Mouse (Mus musculus) embryonic facial prominence, embryonic 10.5 days (tissue): ENCODE data around the gene Pla2g12a. TPM values are rescaled to one million over a fixed set of nuclear protein-coding genes. Genes with fewer than 3 reads are reported as not detected.

ENCODE experiments used
- DNase-seq: peaks from one replicate; pipeline ENCODE4 v3.0.0-alpha.2; 2017; ENCODE audit warnings: low spot score
- H3K27ac ChIP-seq: fragments of 300-500 bp; sonication (generic); replicated peaks from 2 replicates; pipeline ENCODE4 v1.5.1; 2016; ENCODE audit warnings: mild to moderate bottlenecking
- H3K27me3 ChIP-seq: fragments of 300-500 bp; sonication (generic); replicated peaks from 2 replicates; pipeline ENCODE4 v1.6.1; 2016; ENCODE audit warnings: low read depth, mild to moderate bottlenecking; ENCODE audit not compliant: poor library complexity, severe bottlenecking
- H3K36me3 ChIP-seq: fragments of 300-500 bp; sonication (generic); replicated peaks from 2 replicates; pipeline ENCODE4 v1.6.1; 2016; ENCODE audit warnings: mild to moderate bottlenecking, moderate library complexity
- H3K4me1 ChIP-seq: fragments of 300-500 bp; sonication (generic); 2 replicates; pipeline ENCODE4 v1.6.1; 2016
- H3K4me3 ChIP-seq: fragments of 300-500 bp; sonication (generic); 2 replicates; pipeline ENCODE4 v1.5.1; 2016; ENCODE audit warnings: mild to moderate bottlenecking, moderate library complexity
- H3K9me3 ChIP-seq: fragments of 300-500 bp; sonication (generic); 2 replicates; pipeline ENCODE4 v1.6.1; 2016; ENCODE audit warnings: mild to moderate bottlenecking
- WGBS: fragments of 180-500 bp; shearing (Covaris S2); methylation state at CpG from one replicate; pipeline ENCODE4 v1.1.7; 2016; 5-methylcytosine and 5-hydroxymethylcytosine counted together
- polyA plus RNA-seq: library from polyadenylated mRNA; unstranded; fragments of >200 nt; fragmentation: Nextera tagmentation; extraction: Ambion mirVana; gene quantifications from 2 replicates; pipeline ENCODE4 v1.2.1, GENCODE M21; 2016

Pla2g12a gene
- polyA plus RNA-seq, 1 experiment from 2014 or later: 25.5 TPM

- Histone ChIP-seq H3K27ac (no peak overlapping the region), H3K4me1 (peaks cover 22% of the 10 kb centered on the region), H3K27me3 (no peaks in the 10 kb centered on the region), H3K9me3 (no peaks in the 10 kb centered on the region), H3K36me3 (peaks cover 38% of the 10 kb centered on the region), H3K4me3 (no peak overlapping the region)
- 90% methylated on average over 8 of the region's 8 CpGs for WGBS
- DNase-seq: no peak
These were observed 25.5 kb downstream of the Pla2g12a start for GRCm38 (mm10) chr3:129903866-129904265.

- no peak overlapping the region for H3K4me3 ChIP-seq
- peaks cover 45% of the 10 kb centered on the region for H3K36me3 ChIP-seq
- 88% methylated on average over 7 of the region's 7 CpGs for WGBS
- H3K27me3 ChIP-seq: no peaks in the 10 kb centered on the region
- no peak overlapping the region for H3K27ac ChIP-seq
- peaks cover 22% of the 10 kb centered on the region for H3K4me1 ChIP-seq
- no peak for DNase-seq
- H3K9me3 ChIP-seq: no peaks in the 10 kb centered on the region
These were observed 26.2 kb downstream of the Pla2g12a start for GRCm38 (mm10) chr3:129904381-129905132.

- DNase-seq: no peak
- H3K36me3 ChIP-seq: peaks cover 82% of the 10 kb centered on the region
- no peak overlapping the region for H3K4me3 ChIP-seq
- H3K27ac ChIP-seq: no peak overlapping the region
- H3K27me3 ChIP-seq: no peaks in the 10 kb centered on the region
- 93% methylated on average over 14 of the region's 14 CpGs for WGBS
- no peaks in the 10 kb centered on the region for H3K4me1 ChIP-seq
- H3K9me3 ChIP-seq: no peaks in the 10 kb centered on the region
These were observed 33.6 kb downstream of the Pla2g12a start for GRCm38 (mm10) chr3:129912025-129912424.

- no peak for DNase-seq
- Histone ChIP-seq H3K9me3 (no peaks in the 10 kb centered on the region), H3K27me3 (no peaks in the 10 kb centered on the region), H3K4me1 (no peaks in the 10 kb centered on the region), H3K27ac (no peak overlapping the region), H3K4me3 (no peak overlapping the region), H3K36me3 (peaks cover 70% of the 10 kb centered on the region)
- WGBS: 94% methylated on average over 13 of the region's 13 CpGs
These were observed 34.8 kb downstream of the Pla2g12a start for GRCm38 (mm10) chr3:129913241-129913640.

GRCm38 (mm10) chr3:129917424-129917823 lies 39.0 kb downstream of the Pla2g12a start:
- no peak for DNase-seq

GRCm38 (mm10) chr3:129918434-129918833 lies 40.0 kb downstream of the Pla2g12a start:
- peak; percentile 74 for DNase-seq
- H3K36me3 ChIP-seq: peaks cover 18% of the 10 kb centered on the region
- no peak overlapping the region for H3K27ac ChIP-seq
- WGBS: 15% methylated on average over 13 of the region's 13 CpGs
- H3K9me3 ChIP-seq: no peaks in the 10 kb centered on the region
- H3K4me1 ChIP-seq: no peaks in the 10 kb centered on the region
- no peaks in the 10 kb centered on the region for H3K27me3 ChIP-seq
- H3K4me3 ChIP-seq: no peak overlapping the region

More at GRCm38 (mm10) chr3:129917424-129917823, 39.0 kb downstream of the Pla2g12a start:
- Histone ChIP-seq H3K36me3 (peaks cover 28% of the 10 kb centered on the region), H3K27ac (no peak overlapping the region), H3K4me3 (no peak overlapping the region), H3K27me3 (no peaks in the 10 kb centered on the region), H3K9me3 (no peaks in the 10 kb centered on the region), H3K4me1 (no peaks in the 10 kb centered on the region)
- 87% methylated on average over 3 of the region's 3 CpGs for WGBS

GRCm38 (mm10) chr3:129923581-129923980 lies 45.2 kb downstream of the Pla2g12a start:
- H3K4me3 ChIP-seq: no peak overlapping the region
- no peaks in the 10 kb centered on the region for H3K9me3 ChIP-seq
- H3K27me3 ChIP-seq: no peaks in the 10 kb centered on the region
- WGBS: 89% methylated on average over 7 of the region's 7 CpGs
- H3K27ac ChIP-seq: no peak overlapping the region
- H3K36me3 ChIP-seq: no peaks in the 10 kb centered on the region
- no peaks in the 10 kb centered on the region for H3K4me1 ChIP-seq
- DNase-seq: no peak

- Histone ChIP-seq H3K27ac (no peak overlapping the region), H3K4me1 (no peaks in the 10 kb centered on the region), H3K9me3 (no peaks in the 10 kb centered on the region), H3K27me3 (no peaks in the 10 kb centered on the region), H3K4me3 (no peak overlapping the region), H3K36me3 (no peaks in the 10 kb centered on the region)
- WGBS: 89% methylated on average over 3 of the region's 3 CpGs
- no peak for DNase-seq
These were observed 47.5 kb downstream of the Pla2g12a start for GRCm38 (mm10) chr3:129925861-129926260.

- Histone ChIP-seq H3K27me3 (no peaks in the 10 kb centered on the region), H3K4me1 (no peaks in the 10 kb centered on the region), H3K36me3 (no peaks in the 10 kb centered on the region), H3K4me3 (no peak overlapping the region), H3K9me3 (no peaks in the 10 kb centered on the region), H3K27ac (no peak overlapping the region)
- 76% methylated on average over 6 of the region's 6 CpGs for WGBS
- DNase-seq: no peak
These were observed 51.9 kb downstream of the Pla2g12a start for GRCm38 (mm10) chr3:129930213-129930778.

GRCm38 (mm10) chr3:129932443-129932842 lies 54.0 kb downstream of the Pla2g12a start:
- WGBS: 48% methylated on average over 4 of the region's 4 CpGs
- Histone ChIP-seq H3K27ac (no peak overlapping the region), H3K27me3 (no peaks in the 10 kb centered on the region), H3K4me1 (no peaks in the 10 kb centered on the region), H3K9me3 (no peaks in the 10 kb centered on the region), H3K36me3 (no peaks in the 10 kb centered on the region), H3K4me3 (no peak overlapping the region)
- peak; percentile 39 for DNase-seq

GRCm38 (mm10) chr3:129936561-129936960 lies 58.2 kb downstream of the Pla2g12a start:
- no peaks in the 10 kb centered on the region for H3K9me3 ChIP-seq
- H3K27me3 ChIP-seq: no peaks in the 10 kb centered on the region
- H3K36me3 ChIP-seq: no peaks in the 10 kb centered on the region
- no peak overlapping the region for H3K27ac ChIP-seq
- DNase-seq: no peak
- H3K4me3 ChIP-seq: no peak overlapping the region
- 58% methylated on average over 9 of the region's 9 CpGs for WGBS
- H3K4me1 ChIP-seq: peaks cover 7% of the 10 kb centered on the region

GRCm38 (mm10) chr3:129937848-129938247 lies 59.4 kb downstream of the Pla2g12a start:
- Histone ChIP-seq H3K27me3 (no peaks in the 10 kb centered on the region), H3K36me3 (no peaks in the 10 kb centered on the region), H3K4me1 (peaks cover 7% of the 10 kb centered on the region), H3K27ac (no peak overlapping the region), H3K4me3 (no peak overlapping the region), H3K9me3 (no peaks in the 10 kb centered on the region)
- no peak for DNase-seq
- WGBS: 67% methylated on average over 3 of the region's 3 CpGs

- DNase-seq: no peak
- WGBS: 61% methylated on average over 7 of the region's 7 CpGs
- H3K4me3 ChIP-seq: no peak overlapping the region
- H3K9me3 ChIP-seq: no peaks in the 10 kb centered on the region
- H3K27me3 ChIP-seq: no peaks in the 10 kb centered on the region
- H3K27ac ChIP-seq: no peak overlapping the region
- peaks cover 7% of the 10 kb centered on the region for H3K4me1 ChIP-seq
- H3K36me3 ChIP-seq: no peaks in the 10 kb centered on the region
These were observed 60.7 kb downstream of the Pla2g12a start for GRCm38 (mm10) chr3:129939058-129939457.
